Mouse (Mus musculus): Measurements from ENCODE around the gene Gm28044.
"Not testable (repeated sequence)": the region's sequence is repeated elsewhere in the genome, so short reads cannot be mapped to it uniquely, and the experiment has no call there.

Gm28044 gene

GRCm38 (mm10) chr13:67360131-67360744 is at the start of gene Gm28044, which contains the start of gene Zfp953:
Gene Gm28044 (minus strand): TSS chr13:67360536.
Gene Zfp953 (minus strand): TSS chr13:67360605.
- peak; percentile 88 for DNase-seq (ENCODE audit: low read depth, low spot score)

- DNase-seq (ENCODE audit: low read depth, low spot score), result peak; percentile 50
These were observed 39.0 kb upstream of the Gm28044 start, which contains the start of gene Zfp429 for GRCm38 (mm10) chr13:67399183-67399903. Gene Zfp429 (minus strand): TSS chr13:67399819.

DNA sequence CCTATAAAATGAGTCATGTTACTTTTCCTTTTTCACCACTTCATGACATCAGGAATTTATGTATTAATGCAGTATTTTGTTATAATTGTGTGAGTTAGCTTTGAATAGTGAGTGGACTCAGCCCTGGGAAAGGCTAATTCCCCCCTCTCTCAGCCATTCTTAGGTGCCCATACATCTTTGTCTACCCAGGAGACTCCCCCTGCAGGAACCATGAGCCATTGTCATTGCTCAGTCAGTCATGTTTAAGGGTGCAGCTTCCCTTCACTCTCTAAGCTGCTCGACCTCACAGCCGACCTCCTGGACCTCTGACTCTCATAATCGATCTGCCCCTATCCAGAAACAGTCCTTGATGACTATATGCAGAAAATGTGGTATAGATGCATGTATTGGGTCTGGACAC is 15.9 kb upstream of the Gm28044 start:
- DNase-seq (ENCODE audit: low read depth, low spot score), result not testable (repeated sequence)

- DNase-seq (ENCODE audit: low read depth, low spot score), result peak; percentile 63
These were observed 14.9 kb upstream of the Gm28044 start, which contains the start of the genes Gm28041 and Zfp456 for GRCm38 (mm10) chr13:67375050-67375911. Gene Gm28041 (minus strand): TSS chr13:67375733. Gene Zfp456 (minus strand): TSS chr13:67375810.

DNA sequence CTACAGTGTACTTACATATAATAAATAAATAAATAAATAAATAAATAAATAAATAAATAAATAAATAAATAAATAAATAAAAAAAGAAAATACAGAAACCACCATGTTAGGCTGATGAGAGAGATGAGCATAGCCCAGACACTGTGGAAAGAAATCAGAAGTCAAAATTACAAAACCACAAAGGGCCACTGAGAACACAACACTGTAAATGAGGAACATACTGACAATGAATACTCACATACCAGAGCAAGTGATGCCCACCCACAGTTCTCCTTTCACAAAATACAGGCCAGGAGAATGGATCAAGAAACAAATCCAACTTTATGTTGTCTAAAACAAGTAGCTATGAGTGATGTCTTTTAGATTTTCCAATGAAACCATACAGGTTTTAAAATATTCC is 8.5 kb downstream of the Gm28044 start:
- no peak for DNase-seq (ENCODE audit: low read depth, low spot score)

DNA sequence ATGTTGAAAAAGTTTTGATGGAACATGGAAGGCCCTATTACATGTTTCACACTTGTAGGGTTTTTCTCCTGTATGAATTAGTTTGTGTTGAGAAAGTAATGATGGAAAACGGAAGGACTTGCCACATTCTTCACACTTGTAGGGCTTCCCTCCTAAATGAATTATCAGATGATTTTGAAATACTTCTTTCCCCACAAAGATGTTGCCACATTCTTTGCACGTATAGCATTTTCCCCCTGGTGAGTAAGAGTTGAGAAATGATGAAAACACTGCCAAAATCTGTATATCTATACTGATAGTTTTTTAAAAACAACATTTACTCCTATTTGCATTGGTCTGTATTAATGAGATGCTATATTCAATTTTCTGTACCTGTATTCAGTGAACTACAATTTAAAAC is 16.9 kb downstream of the Gm28044 start:
- no peak for DNase-seq (ENCODE audit: low read depth, low spot score)

GRCm38 (mm10) chr13:67332877-67333276 is 27.5 kb downstream of the Gm28044 start:
- DNase-seq (ENCODE audit: low read depth, low spot score), result peak; percentile 2

DNA sequence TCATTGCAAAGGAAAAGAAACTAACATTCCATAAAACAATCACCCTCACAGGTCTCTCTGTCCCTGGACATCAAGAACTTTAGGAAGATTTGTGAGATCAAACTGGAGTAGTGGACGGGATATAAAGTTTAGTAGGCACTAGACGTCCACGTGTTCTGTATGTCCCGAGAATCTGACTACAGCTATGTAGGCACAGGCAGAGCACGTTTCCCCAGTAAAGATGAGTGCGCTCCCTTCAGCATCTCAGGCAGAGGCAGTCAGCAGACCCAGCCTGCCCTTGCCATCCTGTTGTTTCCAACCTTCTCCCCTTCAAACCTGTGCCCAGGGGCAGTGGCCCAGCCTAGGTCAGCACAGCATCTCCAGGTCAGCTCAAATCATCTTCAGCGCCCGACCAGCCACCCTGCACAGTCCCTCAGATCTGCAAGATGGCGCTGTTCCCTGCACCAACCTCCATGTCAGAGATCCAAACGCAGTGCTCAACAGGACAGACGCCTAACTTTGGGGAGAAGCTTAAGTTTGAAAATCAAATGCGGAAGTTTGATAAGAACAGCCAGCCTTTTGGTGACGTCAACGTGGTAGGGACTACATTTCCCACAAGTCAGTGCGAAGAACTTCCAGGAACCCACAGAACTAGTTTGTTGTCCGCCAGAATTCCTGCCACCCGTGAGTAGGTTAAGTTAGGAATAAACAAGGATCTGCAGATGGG is 28.2 kb downstream of the Gm28044 start, which contains the start of gene Zfp595:
Gene Zfp595, minus strand, starts transcription at position 552 of the 706 bp plus-strand sequence.
- DNase-seq (ENCODE audit: low read depth, low spot score), result peak; percentile 80

DNA sequence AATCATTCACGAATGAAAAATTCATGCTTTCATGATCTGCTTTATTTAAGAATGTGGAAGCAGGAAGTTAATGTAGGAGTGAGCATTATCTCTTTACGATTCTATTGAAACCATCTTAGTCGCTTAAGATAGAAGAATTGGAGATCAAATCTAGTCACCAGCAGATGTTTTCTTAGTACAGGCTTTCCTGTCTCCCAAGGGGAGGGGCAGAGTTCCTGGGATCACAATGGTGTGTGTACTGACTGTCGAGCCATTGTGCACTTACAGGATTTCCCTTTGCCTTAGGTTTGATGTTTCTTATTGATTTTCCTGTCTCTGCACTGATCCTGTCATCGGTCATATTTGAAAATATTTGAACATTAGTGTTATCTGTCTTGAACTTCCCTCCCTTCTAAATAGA is 53.6 kb downstream of the Gm28044 start:
- DNase-seq (ENCODE audit: low read depth, low spot score), result no peak

DNA sequence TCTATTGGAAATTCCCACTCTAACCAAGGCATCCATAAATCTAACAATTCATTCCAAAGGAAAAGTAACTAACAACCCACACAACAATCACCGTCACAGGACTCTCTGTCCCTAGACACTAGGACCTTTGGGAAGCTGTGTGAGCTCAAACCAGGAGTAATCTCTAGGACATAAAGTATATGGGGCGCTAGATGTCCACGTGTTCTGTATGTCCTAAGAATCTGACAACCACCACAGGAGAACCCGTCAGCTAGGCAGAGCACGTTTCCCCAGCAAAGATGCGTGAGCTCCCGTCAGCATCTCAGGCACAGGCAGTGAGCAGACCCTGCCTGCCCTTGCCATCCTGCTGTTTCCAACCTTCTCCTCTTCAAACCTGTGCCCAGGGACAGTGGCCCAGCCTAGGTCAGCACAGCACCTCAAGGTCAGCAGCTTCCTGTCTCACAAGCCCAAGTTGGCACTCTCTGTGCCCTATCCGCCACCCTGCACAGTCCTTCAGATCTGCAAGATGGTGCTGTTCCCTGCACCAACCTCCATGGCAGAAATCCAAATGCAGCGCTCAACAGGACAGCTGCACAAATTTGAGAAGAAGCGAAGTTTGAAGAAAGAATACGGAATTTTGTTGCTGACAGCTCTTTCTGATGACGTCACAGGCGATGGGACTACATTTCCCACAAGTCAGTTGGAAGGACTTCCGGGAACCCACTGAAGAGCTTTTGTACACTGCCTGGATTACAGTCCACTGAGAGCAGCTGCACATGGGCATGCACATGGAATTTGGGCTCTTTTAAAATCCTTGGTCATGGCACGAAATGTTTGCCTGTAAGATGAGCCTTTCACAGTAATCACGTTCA is 54.3 kb downstream of the Gm28044 start, which contains the start of gene Zfp457:
Gene Zfp457, minus strand, starts transcription at position 664 of the 851 bp plus-strand sequence.
- DNase-seq (ENCODE audit: low read depth, low spot score), result peak; percentile 89

GRCm38 (mm10) chr13:67278314-67278713 is 82.0 kb downstream of the Gm28044 start, which contains the start of gene Zfp458:
Gene Zfp458 (minus strand): TSS chr13:67278466.
- peak; percentile 52 for DNase-seq (ENCODE audit: low read depth, low spot score)

- not testable (repeated sequence) for DNase-seq (ENCODE audit: low read depth, low spot score)
These were observed 90.8 kb downstream of the Gm28044 start for GRCm38 (mm10) chr13:67269383-67270065.

- DNase-seq (ENCODE audit: low read depth, low spot score), result peak; percentile 60
These were observed 91.6 kb downstream of the Gm28044 start for GRCm38 (mm10) chr13:67268568-67269369.
